Mouse (Mus musculus) embryo, embryonic 11 days (tissue): ENCODE data around the gene Trak1.
A peak's percentile ranks its signal among the peaks of the same experiment; 100 is the strongest.

ENCODE experiments used
- DNase-seq: peaks from one replicate; pipeline ENCODE4 v3.0.0-alpha.2; 2015

The Trak1 gene

GRCm38 (mm10) chr9:121374076-121374863 is 77.0 kb downstream of the Trak1 start:
- peak; percentile 85 for DNase-seq

GRCm38 (mm10) chr9:121374864-121375255 is 77.6 kb downstream of the Trak1 start:
- DNase-seq, result no peak

- DNase-seq, result no peak
These were observed 78.8 kb downstream of the Trak1 start for GRCm38 (mm10) chr9:121376094-121376493.

GRCm38 (mm10) chr9:121380310-121380920 is 83.1 kb downstream of the Trak1 start:
- DNase-seq, result no peak

- no peak for DNase-seq
These were observed 84.5 kb downstream of the Trak1 start for GRCm38 (mm10) chr9:121381678-121382297.

- DNase-seq, result no peak
These were observed 85.3 kb downstream of the Trak1 start for GRCm38 (mm10) chr9:121382568-121382967.

GRCm38 (mm10) chr9:121383180-121383586 is 85.9 kb downstream of the Trak1 start:
- no peak for DNase-seq

- DNase-seq, result no peak
These were observed 87.3 kb downstream of the Trak1 start for GRCm38 (mm10) chr9:121384620-121385019.

- DNase-seq, result peak; percentile 73
These were observed 87.9 kb downstream of the Trak1 start for GRCm38 (mm10) chr9:121385091-121385748.

- DNase-seq, result no peak
These were observed 88.5 kb downstream of the Trak1 start for GRCm38 (mm10) chr9:121385749-121386350.

GRCm38 (mm10) chr9:121387539-121388272 is 90.4 kb downstream of the Trak1 start:
- no peak for DNase-seq

GRCm38 (mm10) chr9:121388273-121388931 is 91.1 kb downstream of the Trak1 start:
- no peak for DNase-seq

- DNase-seq, result no peak
These were observed 92.0 kb downstream of the Trak1 start for GRCm38 (mm10) chr9:121389258-121389657.

GRCm38 (mm10) chr9:121391898-121392297 is 94.6 kb downstream of the Trak1 start:
- DNase-seq, result no peak

GRCm38 (mm10) chr9:121392427-121392826 is 95.1 kb downstream of the Trak1 start:
- peak; percentile 79 for DNase-seq

GRCm38 (mm10) chr9:121393104-121393503 is 95.8 kb downstream of the Trak1 start:
- no peak for DNase-seq

GRCm38 (mm10) chr9:121394882-121395281 is 97.6 kb downstream of the Trak1 start:
- no peak for DNase-seq

- no peak for DNase-seq
These were observed 98.5 kb downstream of the Trak1 start for GRCm38 (mm10) chr9:121395812-121396211.

GRCm38 (mm10) chr9:121398100-121398760 is 100.9 kb downstream of the Trak1 start:
- no peak for DNase-seq

- no peak for DNase-seq
These were observed 101.5 kb downstream of the Trak1 start for GRCm38 (mm10) chr9:121398761-121399160.

GRCm38 (mm10) chr9:121400608-121401007 is 103.3 kb downstream of the Trak1 start:
- no peak for DNase-seq
